Mouse (Mus musculus) MEL (cell line): ENCODE measurements around the gene 9330182L06Rik. TPM values are rescaled to one million over a fixed set of nuclear protein-coding genes. Genes with fewer than 3 reads are reported as not detected.

Experiments
- DNase-seq: peaks from one replicate; pipeline ENCODE4 v3.0.0; 2011; ENCODE audit warnings: low read depth, low spot score
- H3K27ac ChIP-seq: 2 replicates; pipeline ENCODE4 v1.5.1; 2012; ENCODE audit warnings: low read depth, mild to moderate bottlenecking, control low read depth, low read length, moderate library complexity; ENCODE audit not compliant: control insufficient read depth
- H3K27me3 ChIP-seq, 2 experiments: fragments of 150-350 bp in 1 of 2; sonication (generic) in 1 of 2; 2 replicates each; pipeline ENCODE4 v1.6.1; 2012; ENCODE audit warnings: low read length in 2 of 2, mild to moderate bottlenecking in 2 of 2, improper control_type of control experiment in 1 of 2, moderate library complexity in 1 of 2; ENCODE audit not compliant: insufficient read depth in 2 of 2, control insufficient read depth in 1 of 2
- H3K36me3 ChIP-seq, 2 experiments: 2 replicates each; pipeline ENCODE4 v1.6.1; 2012 to 2014; ENCODE audit warnings: low read length in 2 of 2, improper control_type of control experiment in 1 of 2, inconsistent platforms in 1 of 2, mild to moderate bottlenecking in 1 of 2; ENCODE audit not compliant: insufficient read depth in 2 of 2, control insufficient read depth in 1 of 2
- H3K4me1 ChIP-seq, 2 experiments: fragments of 150-350 bp in 1 of 2; sonication (generic) in 1 of 2; 2 replicates each; pipeline ENCODE4 v1.6.1; 2012; ENCODE audit warnings: low read length in 2 of 2, improper control_type of control experiment in 1 of 2, mild to moderate bottlenecking in 1 of 2; ENCODE audit not compliant: insufficient read depth in 2 of 2, control insufficient read depth in 1 of 2
- H3K4me3 ChIP-seq, 2 experiments: fragments of 150-350 bp in 1 of 2; sonication (generic) in 1 of 2; 2 replicates each; pipeline ENCODE4 v1.5.1; 2012; ENCODE audit warnings: low read depth in 2 of 2, low read length in 2 of 2, mild to moderate bottlenecking in 2 of 2, moderate library complexity in 2 of 2, control low read depth in 1 of 2, improper control_type of control experiment in 1 of 2; ENCODE audit not compliant: control insufficient read depth in 1 of 2, insufficient read depth in 1 of 2
- H3K79me2 ChIP-seq: 2 replicates; pipeline ENCODE4 v1.6.1; 2012; ENCODE audit warnings: mild to moderate bottlenecking, low read length, moderate library complexity; ENCODE audit not compliant: control insufficient read depth, poor library complexity, insufficient read depth
- H3K9ac ChIP-seq: 2 replicates; pipeline ENCODE4 v1.6.1; 2012; ENCODE audit warnings: low read depth, mild to moderate bottlenecking, control low read depth, low read length, moderate library complexity; ENCODE audit not compliant: control insufficient read depth, poor library complexity, severe bottlenecking
- H3K9me3 ChIP-seq: fragments of 150-350 bp; sonication (generic); replicated peaks from 2 replicates; pipeline ENCODE4 v1.6.1; 2012; ENCODE audit warnings: mild to moderate bottlenecking, low read length, improper control_type of control experiment, moderate library complexity; ENCODE audit not compliant: insufficient read depth
- CHD1 ChIP-seq: IDR thresholded peaks from 2 replicates; pipeline ENCODE4 v1.6.1; 2012; ENCODE audit warnings: low read depth, mild to moderate bottlenecking, inconsistent platforms, low read length, improper control_type of control experiment
- CTCF ChIP-seq, 3 experiments: IDR thresholded peaks in 2 of 3; conservative IDR thresholded peaks in 1 of 3; 2 replicates each; pipeline ENCODE4 v1.5.1; 2011 to 2012; ENCODE audit warnings: low read length in 3 of 3, low read depth in 2 of 3, mild to moderate bottlenecking in 2 of 3, improper control_type of control experiment in 1 of 3, inconsistent platforms in 1 of 3, mixed read lengths in 1 of 3, moderate library complexity in 1 of 3; ENCODE audit not compliant: control insufficient read depth in 1 of 3, insufficient read depth in 1 of 3, poor library complexity in 1 of 3, severe bottlenecking in 1 of 3
- E2F4 ChIP-seq: IDR thresholded peaks from 2 replicates; pipeline ENCODE4 v1.6.1; 2011; ENCODE audit warnings: low read depth, low read length, improper control_type of control experiment, borderline replicate concordance
- ETS1 ChIP-seq: IDR thresholded peaks from 2 replicates; pipeline ENCODE4 v1.6.1; 2012; ENCODE audit warnings: low read depth, mild to moderate bottlenecking, inconsistent platforms, low read length, improper control_type of control experiment, moderate library complexity
- GABPA ChIP-seq: IDR thresholded peaks from 2 replicates; pipeline ENCODE4 v1.6.1; 2012; ENCODE audit warnings: low read depth, mild to moderate bottlenecking, inconsistent platforms, low read length, improper control_type of control experiment, moderate library complexity
- HCFC1 ChIP-seq: IDR thresholded peaks from 2 replicates; pipeline ENCODE4 v1.6.1; 2012; ENCODE audit warnings: low read depth, mild to moderate bottlenecking, inconsistent platforms, low read length, improper control_type of control experiment, moderate library complexity
- JUND ChIP-seq: IDR thresholded peaks from 2 replicates; pipeline ENCODE4 v1.6.1; 2011; ENCODE audit warnings: low read depth, mild to moderate bottlenecking, improper control_type of control experiment, low read length
- KAT2A ChIP-seq: conservative IDR thresholded peaks from 2 replicates; pipeline ENCODE4 v1.6.1; 2012; ENCODE audit warnings: low read depth, low read length, improper control_type of control experiment, inconsistent platforms
- MAFK ChIP-seq: IDR thresholded peaks from 2 replicates; pipeline ENCODE4 v1.6.1; 2011; ENCODE audit warnings: low read depth, mild to moderate bottlenecking, low read length, improper control_type of control experiment, borderline replicate concordance
- MAZ ChIP-seq: IDR thresholded peaks from 2 replicates; pipeline ENCODE4 v1.6.1; 2012; ENCODE audit warnings: low read depth, mild to moderate bottlenecking, inconsistent platforms, low read length, improper control_type of control experiment
- MEF2A ChIP-seq: IDR thresholded peaks from 2 replicates; pipeline ENCODE4 v1.6.1; 2014; ENCODE audit warnings: low read depth, mild to moderate bottlenecking, inconsistent platforms, low read length, improper control_type of control experiment; ENCODE audit not compliant: poor library complexity, insufficient replicate concordance, severe bottlenecking; ENCODE audit errors: extremely low read depth
- MXI1 ChIP-seq: IDR thresholded peaks from 2 replicates; pipeline ENCODE4 v1.6.1; 2011; ENCODE audit warnings: mild to moderate bottlenecking, low read depth, low read length, improper control_type of control experiment
- MYB ChIP-seq: IDR thresholded peaks from 2 replicates; pipeline ENCODE4 v1.6.1; 2011; ENCODE audit warnings: mild to moderate bottlenecking, low read depth, low read length, improper control_type of control experiment
- NELFE ChIP-seq: IDR thresholded peaks from 2 replicates; pipeline ENCODE4 v1.6.1; 2011; ENCODE audit warnings: low read depth, low read length, improper control_type of control experiment
- NRF1 ChIP-seq: IDR thresholded peaks from 2 replicates; pipeline ENCODE4 v1.6.1; 2014; ENCODE audit warnings: low read depth, mild to moderate bottlenecking, inconsistent platforms, low read length, improper control_type of control experiment, moderate library complexity; ENCODE audit not compliant: poor library complexity, insufficient read depth, severe bottlenecking
- POLR2AphosphoS2 ChIP-seq: IDR thresholded peaks from 2 replicates; pipeline ENCODE4 v1.6.1; 2011; ENCODE audit warnings: low read length, improper control_type of control experiment
- RAD21 ChIP-seq: IDR thresholded peaks from 2 replicates; pipeline ENCODE4 v1.6.1; 2011; ENCODE audit warnings: mild to moderate bottlenecking, low read depth, low read length, improper control_type of control experiment
- TAL1 ChIP-seq: IDR thresholded peaks from 2 replicates; pipeline ENCODE4 v1.6.1; 2012; ENCODE audit warnings: mild to moderate bottlenecking, inconsistent platforms, low read length, moderate library complexity, mixed read lengths
- TBP ChIP-seq: IDR thresholded peaks from 2 replicates; pipeline ENCODE4 v1.8.0; 2011; ENCODE audit warnings: low read depth, low read length, improper control_type of control experiment
- TCF12 ChIP-seq: IDR thresholded peaks from 2 replicates; pipeline ENCODE4 v1.6.1; 2014; ENCODE audit warnings: low read depth, mild to moderate bottlenecking, inconsistent platforms, low read length, improper control_type of control experiment, moderate library complexity
- UBTF ChIP-seq: IDR thresholded peaks from 2 replicates; pipeline ENCODE4 v1.6.1; 2012; ENCODE audit warnings: low read depth, mild to moderate bottlenecking, inconsistent platforms, low read length, improper control_type of control experiment, moderate library complexity, borderline replicate concordance; ENCODE audit not compliant: insufficient read depth
- ZC3H11A ChIP-seq: IDR thresholded peaks from 2 replicates; pipeline ENCODE4 v1.6.1; 2012; ENCODE audit warnings: low read depth, mild to moderate bottlenecking, inconsistent platforms, low read length, improper control_type of control experiment
- ZKSCAN1 ChIP-seq: IDR thresholded peaks from 2 replicates; pipeline ENCODE4 v1.6.1; 2012; ENCODE audit warnings: low read depth, mild to moderate bottlenecking, inconsistent platforms, low read length, improper control_type of control experiment, moderate library complexity
- ZNF384 ChIP-seq: IDR thresholded peaks from 2 replicates; pipeline ENCODE4 v1.6.1; 2012; ENCODE audit warnings: low read depth, mild to moderate bottlenecking, inconsistent platforms, low read length, improper control_type of control experiment
- polyA plus RNA-seq, 2 experiments: library from polyadenylated mRNA; stranded (reverse) in 1 of 2; unstranded in 1 of 2; fragments of >175 nt in 1 of 2; fragments of >200 nt in 1 of 2; gene quantifications; 2 replicates each; pipeline versions ENCODE4 v1.2.1 to v1.2.4; 2012; ENCODE audit warnings: low replicate concordance in 2 of 2, low read depth in 1 of 2; ENCODE audit not compliant: insufficient read length in 2 of 2, insufficient read depth in 1 of 2, missing spikeins in 1 of 2
- total RNA-seq: library from RNA; depleted of rRNA; stranded (reverse); fragments of 300-350 nt; gene quantifications from 2 replicates; pipeline ENCODE4 v1.2.3, GENCODE M21; 2012

9330182L06Rik gene
- total and polyA plus RNA-seq, 3 experiments, result not detected

GRCm38 (mm10) chr5:9449570-9449969 lies 183.7 kb downstream of the 9330182L06Rik start:
- H3K4me1 ChIP-seq, result no peaks in the 10 kb centered on the region
- H3K79me2 ChIP-seq, result no peaks in the 10 kb centered on the region
- no peaks in the 10 kb centered on the region for H3K27me3 ChIP-seq
- no peaks in the 10 kb centered on the region for H3K36me3 ChIP-seq
- H3K4me3 ChIP-seq, result no peak overlapping the region
- no peak overlapping the region for H3K27ac ChIP-seq
- TF ChIP-seq ZNF384, result no peak
- TF ChIP-seq RAD21, result no peak
- TF ChIP-seq UBTF, result no peak
- no peak for TF ChIP-seq E2F4
- no peak for TF ChIP-seq KAT2A
- no peak for TF ChIP-seq TBP
- no peak for TF ChIP-seq ZC3H11A
- TF ChIP-seq MXI1, result no peak
- no peak for DNase-seq
- H3K9ac ChIP-seq, result no peak overlapping the region
- no peaks in the 10 kb centered on the region for H3K9me3 ChIP-seq

DNA sequence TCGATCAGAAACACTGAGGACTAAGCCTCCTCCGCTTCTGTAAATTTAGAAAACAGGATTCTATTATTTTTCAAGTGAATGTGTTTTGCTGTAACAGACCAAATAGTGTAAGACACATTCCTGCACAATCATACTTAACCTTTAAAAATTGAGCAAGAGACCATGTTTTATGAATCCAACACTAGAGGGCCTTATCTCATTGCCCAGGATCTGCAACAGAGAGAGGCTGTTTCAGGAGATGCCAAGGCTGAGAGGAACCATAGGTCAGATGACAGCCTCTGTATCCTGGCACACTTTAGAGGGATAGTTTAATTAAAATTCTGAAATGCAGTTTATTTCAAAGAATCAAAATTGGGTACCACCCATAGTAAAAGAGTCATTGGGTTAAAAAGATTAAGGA lies 187.4 kb downstream of the 9330182L06Rik start:
- Histone ChIP-seq H3K9ac (no peak overlapping the region), H3K27ac (no peak overlapping the region), H3K9me3 (no peaks in the 10 kb centered on the region)
- TF ChIP-seq HCFC1 (no peak), NRF1 (no peak), POLR2AphosphoS2 (no peak), TAL1 (no peak), CHD1 (no peak), MAFK (no peak), MXI1 (no peak), ZKSCAN1 (no peak), ETS1 (no peak), GABPA (no peak), KAT2A (no peak), NELFE (no peak), TCF12 (no peak), MEF2A (no peak), RAD21 (no peak), CTCF (IDR thresholded peaks at IDR 0.05 in 2 of 3, conservative IDR thresholded peaks at IDR 0.05 in 1 of 3; ENCODE audit: control insufficient read depth in 1 of 3, insufficient read depth in 1 of 3, low read depth in 2 of 3, low read length in 3 of 3, poor library complexity in 1 of 3, severe bottlenecking in 1 of 3) (no peak), JUND (no peak), MAZ (no peak), MYB (no peak)
- TF ChIP-seq, all 39 proteins: peak for 0
- H3K4me3 ChIP-seq, result no peak overlapping the region
- H3K4me1 ChIP-seq, result no peaks in the 10 kb centered on the region
- DNase-seq, result no peak
- no peaks in the 10 kb centered on the region for H3K79me2 ChIP-seq
- H3K27me3 ChIP-seq, result no peaks in the 10 kb centered on the region
- H3K36me3 ChIP-seq, result no peaks in the 10 kb centered on the region
